Mouse (Mus musculus) CH12.LX (cell line): ENCODE data around the gene A830018L16Rik. TPM values are rescaled to one million over a fixed set of nuclear protein-coding genes. Genes with fewer than 3 reads are reported as not detected.

ENCODE experiments used
- DNase-seq: peaks from one replicate; pipeline ENCODE4 v3.0.0-alpha.2; 2013; ENCODE audit errors: extremely low read depth
- H3K27ac ChIP-seq: 2 replicates; pipeline ENCODE4 v1.5.1; 2012; ENCODE audit warnings: low read depth, mild to moderate bottlenecking, control low read depth, moderate library complexity; ENCODE audit not compliant: insufficient read depth
- H3K27me3 ChIP-seq: replicated peaks from 2 replicates; pipeline ENCODE3; 2012; ENCODE audit warnings: inconsistent platforms
- H3K36me3 ChIP-seq, 2 experiments: replicated peaks in 1 of 2; 2 replicates each; pipeline versions ENCODE3 to v1.6.1; 2012; ENCODE audit warnings: inconsistent platforms in 1 of 2, low read length in 1 of 2, mild to moderate bottlenecking in 1 of 2, mixed read lengths in 1 of 2, moderate library complexity in 1 of 2; ENCODE audit not compliant: control insufficient read depth in 1 of 2, insufficient read depth in 1 of 2
- H3K4me1 ChIP-seq, 2 experiments: 2 replicates each; pipeline ENCODE4 v1.6.1; 2012; ENCODE audit warnings: inconsistent platforms in 1 of 2, moderate library complexity in 1 of 2; ENCODE audit not compliant: insufficient read depth in 2 of 2, control insufficient read depth in 1 of 2
- H3K4me2 ChIP-seq: 2 replicates; pipeline ENCODE4 v1.6.1; 2012; ENCODE audit warnings: low read depth, mild to moderate bottlenecking, control low read depth; ENCODE audit not compliant: poor library complexity, insufficient read depth, severe bottlenecking
- H3K4me3 ChIP-seq, 3 experiments: fragments of 150-350 bp in 1 of 3; sonication (generic) in 1 of 3; replicated peaks in 1 of 3; 2 replicates each; pipeline versions ENCODE3 to v1.5.1; 2011 to 2012; ENCODE audit warnings: low read depth in 2 of 3, low read length in 2 of 3, mild to moderate bottlenecking in 2 of 3, moderate library complexity in 2 of 3, control low read depth in 1 of 3, improper control_type of control experiment in 1 of 3, inconsistent platforms in 1 of 3, mixed read lengths in 1 of 3; ENCODE audit not compliant: poor library complexity in 1 of 3
- H3K79me2 ChIP-seq: replicated peaks from 2 replicates; pipeline ENCODE4 v1.6.1; 2012; ENCODE audit warnings: mild to moderate bottlenecking, moderate library complexity; ENCODE audit not compliant: control insufficient read depth, poor library complexity, insufficient read depth, severe bottlenecking; ENCODE audit errors: extremely low read depth
- H3K9ac ChIP-seq: 2 replicates; pipeline ENCODE4 v1.6.1; 2012; ENCODE audit warnings: low read depth, mild to moderate bottlenecking, control low read depth, moderate library complexity; ENCODE audit not compliant: insufficient read depth
- H3K9me3 ChIP-seq: replicated peaks from 2 replicates; pipeline ENCODE3; 2012; ENCODE audit warnings: low read length, inconsistent platforms, mixed read lengths
- BHLHE40 ChIP-seq: IDR thresholded peaks from 2 replicates; pipeline ENCODE4 v1.6.1; 2011; ENCODE audit warnings: mild to moderate bottlenecking, low read depth, low read length, improper control_type of control experiment
- CHD1 ChIP-seq: IDR thresholded peaks from 2 replicates; pipeline ENCODE4 v1.6.1; 2012; ENCODE audit warnings: low read depth, low read length, improper control_type of control experiment, inconsistent platforms
- CHD2 ChIP-seq: IDR thresholded peaks from 2 replicates; pipeline ENCODE4 v1.6.1; 2011; ENCODE audit warnings: low read length, improper control_type of control experiment
- ELF1 ChIP-seq: IDR thresholded peaks from 2 replicates; pipeline ENCODE4 v1.6.1; 2014; ENCODE audit warnings: low read depth, mild to moderate bottlenecking, inconsistent platforms, low read length, improper control_type of control experiment
- ETS1 ChIP-seq: conservative IDR thresholded peaks from 2 replicates; pipeline ENCODE4 v1.6.1; 2012; ENCODE audit warnings: low read depth, mild to moderate bottlenecking, inconsistent platforms, low read length, improper control_type of control experiment, moderate library complexity
- JUND ChIP-seq: conservative IDR thresholded peaks from 2 replicates; pipeline ENCODE4 v1.6.1; 2011; ENCODE audit warnings: low read depth, low read length, improper control_type of control experiment
- KAT2A ChIP-seq: IDR thresholded peaks from 2 replicates; pipeline ENCODE4 v1.6.1; 2012; ENCODE audit warnings: low read length, improper control_type of control experiment, inconsistent platforms; ENCODE audit not compliant: insufficient replicate concordance
- MAX ChIP-seq: IDR thresholded peaks from 2 replicates; pipeline ENCODE4 v1.6.1; 2011; ENCODE audit warnings: low read length, improper control_type of control experiment
- MEF2A ChIP-seq: IDR thresholded peaks from 2 replicates; pipeline ENCODE4 v1.6.1; 2014; ENCODE audit warnings: low read depth, mild to moderate bottlenecking, inconsistent platforms, low read length, improper control_type of control experiment, borderline replicate concordance
- MXI1 ChIP-seq: IDR thresholded peaks from 2 replicates; pipeline ENCODE4 v1.6.1; 2011; ENCODE audit warnings: mild to moderate bottlenecking, low read depth, low read length, improper control_type of control experiment
- MYC ChIP-seq: IDR thresholded peaks from 2 replicates; pipeline ENCODE4 v1.6.1; 2011; ENCODE audit warnings: low read depth, mild to moderate bottlenecking, improper control_type of control experiment, low read length
- POLR2A ChIP-seq: IDR thresholded peaks from 2 replicates; pipeline ENCODE4 v1.6.1; 2011; ENCODE audit warnings: low read depth, mild to moderate bottlenecking, improper control_type of control experiment, low read length
- POLR2AphosphoS2 ChIP-seq: IDR thresholded peaks from 2 replicates; pipeline ENCODE4 v1.6.1; 2011; ENCODE audit warnings: low read depth, low read length, improper control_type of control experiment
- RAD21 ChIP-seq: IDR thresholded peaks from 2 replicates; pipeline ENCODE4 v1.6.1; 2011; ENCODE audit warnings: low read depth, mild to moderate bottlenecking, low read length, improper control_type of control experiment, moderate library complexity
- RCOR1 ChIP-seq: conservative IDR thresholded peaks from 2 replicates; pipeline ENCODE4 v1.6.1; 2012; ENCODE audit warnings: low read depth, mild to moderate bottlenecking, inconsistent platforms, low read length, improper control_type of control experiment
- SIN3A ChIP-seq: IDR thresholded peaks from 2 replicates; pipeline ENCODE4 v1.6.1; 2012; ENCODE audit warnings: low read length, improper control_type of control experiment, inconsistent platforms
- USF1 ChIP-seq: IDR thresholded peaks from 2 replicates; pipeline ENCODE4 v1.6.1; 2014; ENCODE audit warnings: low read depth, mild to moderate bottlenecking, inconsistent platforms, low read length, improper control_type of control experiment
- ZC3H11A ChIP-seq: IDR thresholded peaks from 2 replicates; pipeline ENCODE4 v1.6.1; 2012; ENCODE audit warnings: low read depth, mild to moderate bottlenecking, inconsistent platforms, low read length, improper control_type of control experiment
- dilution Hi-C: fragments of 300-500 bp; cut with MboI; formaldehyde crosslinking; loops from 2 replicates; pipeline ENCODE4 v1.14.3; 2020; ENCODE audit warnings: low sequenced_read_pairs; ENCODE audit not compliant: extremely low pct_unique_long_range_greater_than_20kb, extremely low pct_ligation_motif_present
- in situ Hi-C: fragments of 300-500 bp; cut with MboI; formaldehyde crosslinking; loops from 3 replicates; pipeline ENCODE4 v1.14.3; 2019; ENCODE audit warnings: low sequenced_read_pairs, low pct_ligation_motif_present, low pct_unique_long_range_greater_than_20kb, mixed read lengths
- polyA plus RNA-seq: library from polyadenylated mRNA; unstranded; fragments of >175 nt; gene quantifications from 2 replicates; pipeline ENCODE4 v1.2.1, GENCODE M21; 2012; ENCODE audit warnings: low read depth; ENCODE audit not compliant: insufficient read length
- total RNA-seq, 2 experiments: library from RNA; depleted of rRNA; stranded (reverse); fragments of 300-350 nt in 1 of 2; fragments of >200 nt in 1 of 2; gene quantifications; 2 replicates each; pipeline ENCODE4 v1.2.3; 2012 to 2014

A830018L16Rik gene
- total and polyA plus RNA-seq, 3 experiments, result not detected

DNA sequence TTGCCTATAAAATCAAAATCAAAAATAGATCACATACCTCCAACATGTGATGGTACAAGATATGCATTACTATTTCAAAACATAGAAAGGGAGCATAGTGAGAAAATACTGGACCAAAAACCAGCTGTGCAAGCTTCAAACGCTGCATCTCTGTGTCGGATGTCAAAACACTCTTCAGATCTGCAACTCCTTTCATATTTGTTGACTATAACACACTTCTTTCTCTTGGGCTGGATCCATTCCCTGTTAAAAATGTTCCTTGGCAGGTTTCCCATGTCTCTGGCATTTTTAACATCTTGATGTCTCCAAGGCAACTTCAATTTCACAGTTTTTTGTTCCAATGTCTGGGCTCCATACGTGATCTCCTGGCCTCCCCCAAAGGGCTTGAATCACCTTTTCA, 481.8 kb downstream of the A830018L16Rik start:
- in situ Hi-C loops, result no loop called here

GRCm38 (mm10) chr1:11915873-11916272, 502.0 kb downstream of the A830018L16Rik start:
- H3K27me3 ChIP-seq, result no peaks in the 10 kb centered on the region
- H3K4me1 ChIP-seq, result no peaks in the 10 kb centered on the region
- no peak overlapping the region for H3K4me2 ChIP-seq
- dilution Hi-C loops, result no loop called here
- H3K36me3 ChIP-seq, result no peaks in the 10 kb centered on the region
- TF ChIP-seq POLR2AphosphoS2 (no peak), USF1 (no peak)
- TF ChIP-seq, all 38 proteins: peak for 0
- in situ Hi-C loops, result no loop called here
- Histone ChIP-seq H3K9me3 (peaks cover 2% of the 10 kb centered on the region), H3K27ac (no peak overlapping the region), H3K79me2 (no peaks in the 10 kb centered on the region), H3K9ac (no peak overlapping the region), H3K4me3 (no peak overlapping the region)
- DNase-seq, result no peak

More for the DNA sequence above, 481.8 kb downstream of the A830018L16Rik start:
- no peaks in the 10 kb centered on the region for H3K9me3 ChIP-seq
- no peak for DNase-seq
- H3K36me3 ChIP-seq, result no peaks in the 10 kb centered on the region
- no peak overlapping the region for H3K27ac ChIP-seq
- H3K27me3 ChIP-seq, result no peaks in the 10 kb centered on the region
- no peak for TF ChIP-seq SIN3A
- TF ChIP-seq POLR2A, result no peak
- no peak for TF ChIP-seq MXI1
- no peak for TF ChIP-seq ZC3H11A
- no peak for TF ChIP-seq CHD1
- TF ChIP-seq RAD21, result no peak
- no peak for TF ChIP-seq ETS1
- no peak for TF ChIP-seq POLR2AphosphoS2
- no peak for TF ChIP-seq MAX
- no peak for TF ChIP-seq KAT2A
- no peak for TF ChIP-seq BHLHE40
- no peak for TF ChIP-seq ELF1
- no peak for TF ChIP-seq MYC
- TF ChIP-seq CHD2, result no peak
- TF ChIP-seq MEF2A, result no peak
- TF ChIP-seq JUND, result no peak
- TF ChIP-seq RCOR1, result no peak
- dilution Hi-C loops, result no loop called here
- no peak overlapping the region for H3K9ac ChIP-seq
- H3K4me3 ChIP-seq, result no peak overlapping the region
- H3K4me1 ChIP-seq, result no peaks in the 10 kb centered on the region
- H3K4me2 ChIP-seq, result no peak overlapping the region
- no peaks in the 10 kb centered on the region for H3K79me2 ChIP-seq
